Mouse (Mus musculus) macrophage (primary cell): ENCODE measurements around the gene Oscar. TPM values are rescaled to one million over a fixed set of nuclear protein-coding genes. Genes with fewer than 3 reads are reported as not detected.
"Not testable (repeated sequence)": the region's sequence is repeated elsewhere in the genome, so short reads cannot be mapped to it uniquely, and the experiment has no call there.

ENCODE experiments used
- H3K27ac ChIP-seq: fragments of 350-480 bp; formaldehyde crosslinking; 2 replicates; pipeline ENCODE4 v1.9.0; 2021
- H3K36me3 ChIP-seq: fragments of 350-480 bp; formaldehyde crosslinking; 2 replicates; pipeline ENCODE4 v1.9.0; 2021; ENCODE audit errors: inconsistent target
- H3K4me3 ChIP-seq: fragments of 350-480 bp; formaldehyde crosslinking; 2 replicates; pipeline ENCODE4 v1.9.0; 2021; ENCODE audit errors: inconsistent target
- H3K79me2 ChIP-seq: fragments of 350-480 bp; formaldehyde crosslinking; 2 replicates; pipeline ENCODE4 v1.9.0; 2021; ENCODE audit errors: inconsistent target
- WGBS: methylation state at CpG from one replicate; pipeline ENCODE4 v1.1.7; 2026; ENCODE audit warnings: inconsistent platforms; ENCODE audit not compliant: missing documents; 5-methylcytosine and 5-hydroxymethylcytosine counted together
- polyA plus RNA-seq: library from polyadenylated mRNA; stranded (reverse); fragments of 250-400 nt; gene quantifications from 3 replicates; pipeline ENCODE4 v1.2.4, GENCODE M21; 2018; ENCODE audit warnings: inconsistent platforms

Oscar gene
- polyA plus RNA-seq, 1 experiment from 2014 or later = not detected

GRCm38 (mm10) chr7:3594686-3595085 lies 21.3 kb downstream of the Oscar start:
- H3K4me3 ChIP-seq = no peak overlapping the region
- WGBS = 16% methylated on average over 5 of the region's 5 CpGs
- H3K36me3 ChIP-seq = no peaks in the 10 kb centered on the region
- no peaks in the 10 kb centered on the region for H3K79me2 ChIP-seq
- no peak overlapping the region for H3K27ac ChIP-seq

DNA sequence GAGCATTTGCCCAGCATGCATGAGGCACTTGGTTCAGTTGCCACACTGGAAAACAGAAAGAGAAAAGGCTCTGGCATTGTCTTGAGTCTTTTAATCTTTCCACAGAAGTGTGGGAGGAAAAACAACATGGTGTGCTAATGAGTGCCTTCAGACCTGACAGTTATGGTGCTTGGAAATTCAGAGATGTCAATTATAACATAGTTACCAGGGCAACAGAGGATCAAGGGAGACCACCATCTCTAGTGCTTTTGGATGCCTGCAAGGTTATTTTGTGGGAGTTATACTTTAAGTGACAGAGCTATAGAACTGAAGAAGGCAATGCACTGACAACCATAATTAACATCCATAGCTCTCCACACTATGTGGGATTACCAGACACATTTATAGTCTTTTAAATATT lies 22.1 kb downstream of the Oscar start:
- Histone ChIP-seq H3K27ac (no peak overlapping the region), H3K36me3 (no peaks in the 10 kb centered on the region), H3K79me2 (no peaks in the 10 kb centered on the region), H3K4me3 (no peak overlapping the region)

DNA sequence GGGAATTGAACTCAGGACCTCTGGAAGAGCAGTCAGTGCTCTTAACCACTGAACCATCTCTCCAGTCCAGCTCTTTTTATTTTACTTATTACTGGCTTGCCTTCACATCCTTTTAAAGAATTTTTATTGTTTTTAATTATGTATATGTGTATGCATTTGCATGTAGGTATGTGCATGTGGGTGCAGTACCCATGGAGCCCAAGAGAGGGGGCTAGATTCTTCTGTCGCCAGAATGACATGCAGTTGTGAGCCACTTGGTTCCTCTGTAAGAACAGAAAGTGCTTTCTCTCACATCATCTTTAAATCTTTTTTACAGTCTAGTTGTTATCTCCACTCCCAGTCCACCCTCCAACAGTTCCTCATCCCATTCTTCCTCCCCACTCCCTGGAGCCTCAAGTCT lies 24.4 kb downstream of the Oscar start:
- no peak overlapping the region for H3K27ac ChIP-seq
- no peak overlapping the region for H3K4me3 ChIP-seq
- no CpG with 5 or more reads among the region's 1 CpGs for WGBS
- H3K36me3 ChIP-seq = no peaks in the 10 kb centered on the region
- no peaks in the 10 kb centered on the region for H3K79me2 ChIP-seq

DNA sequence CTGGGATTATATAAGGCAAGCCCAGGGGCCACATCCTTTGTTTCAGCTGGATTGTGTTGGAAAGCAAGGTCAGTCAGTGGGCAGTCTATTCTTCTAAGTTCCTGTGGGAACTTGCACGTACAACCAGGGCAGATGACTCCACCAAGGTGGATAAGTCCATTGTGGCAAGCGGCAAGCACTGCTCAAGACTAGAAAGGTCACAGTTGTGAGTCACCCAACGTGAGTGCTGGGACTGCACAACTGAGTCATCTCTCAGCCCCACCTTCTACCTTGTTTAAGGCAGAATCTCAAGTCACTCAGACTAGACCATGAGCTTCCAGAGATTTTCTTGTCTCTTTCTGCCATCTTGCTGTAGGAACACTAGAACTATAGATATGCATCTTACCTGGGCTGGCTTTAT lies 25.4 kb downstream of the Oscar start:
- Histone ChIP-seq H3K36me3 (no peaks in the 10 kb centered on the region), H3K79me2 (no peaks in the 10 kb centered on the region), H3K27ac (no peak overlapping the region), H3K4me3 (no peak overlapping the region)
- WGBS = 74% methylated on average over 3 of the region's 3 CpGs

GRCm38 (mm10) chr7:3587292-3587691 lies 28.7 kb downstream of the Oscar start:
- Histone ChIP-seq H3K27ac (no peak overlapping the region), H3K36me3 (no peaks in the 10 kb centered on the region), H3K79me2 (no peaks in the 10 kb centered on the region), H3K4me3 (no peak overlapping the region)
- WGBS = 86% methylated on average over 1 of the region's 1 CpGs

GRCm38 (mm10) chr7:3586255-3586654 lies 29.7 kb downstream of the Oscar start:
- Histone ChIP-seq H3K4me3 (no peak overlapping the region), H3K79me2 (no peaks in the 10 kb centered on the region), H3K27ac (no peak overlapping the region), H3K36me3 (no peaks in the 10 kb centered on the region)
- WGBS = 33% methylated on average over 5 of the region's 5 CpGs

- H3K4me3 ChIP-seq = no peak overlapping the region
- no peak overlapping the region for H3K27ac ChIP-seq
- no peaks in the 10 kb centered on the region for H3K79me2 ChIP-seq
- H3K36me3 ChIP-seq = no peaks in the 10 kb centered on the region
- WGBS = 28% methylated on average over 6 of the region's 6 CpGs
Observed at GRCm38 (mm10) chr7:3585763-3586162, 30.2 kb downstream of the Oscar start.

GRCm38 (mm10) chr7:3580029-3580428 lies 35.9 kb downstream of the Oscar start:
- Histone ChIP-seq H3K36me3 (no peaks in the 10 kb centered on the region), H3K4me3 (no peak overlapping the region), H3K27ac (no peak overlapping the region), H3K79me2 (no peaks in the 10 kb centered on the region)
- WGBS = 40% methylated on average over 2 of the region's 2 CpGs

DNA sequence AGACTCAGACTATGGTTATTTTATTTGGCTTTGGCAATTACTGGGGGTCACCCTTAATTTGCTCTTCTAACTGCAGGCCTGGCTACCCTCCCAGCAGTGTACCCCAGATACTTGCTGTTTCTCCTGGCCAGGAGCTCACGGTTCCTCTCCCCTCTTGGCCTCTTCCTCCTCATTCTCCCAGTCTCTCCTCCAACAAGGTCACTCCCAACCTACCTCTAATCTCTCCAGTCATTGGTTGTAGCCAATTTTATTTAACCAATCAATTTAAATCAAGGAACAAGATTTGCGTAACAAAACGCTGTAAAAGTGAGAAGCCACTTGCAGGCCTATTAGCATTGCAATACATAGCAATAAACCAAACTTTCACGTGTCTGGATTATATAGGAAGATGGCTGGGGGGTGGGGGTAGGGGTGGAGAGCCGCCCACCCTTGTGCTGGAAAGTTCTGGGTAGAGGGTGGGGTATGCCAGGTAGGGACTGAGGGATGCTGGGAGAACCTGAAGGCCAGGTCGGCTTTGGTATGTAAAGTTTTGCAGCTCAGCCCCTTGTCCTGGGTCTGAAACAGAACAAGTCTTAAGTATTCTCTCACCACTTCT lies 36.9 kb downstream of the Oscar start:
- 69% methylated on average over 6 of the region's 6 CpGs for WGBS
- Histone ChIP-seq H3K79me2 (no peaks in the 10 kb centered on the region), H3K27ac (no peak overlapping the region), H3K36me3 (no peaks in the 10 kb centered on the region), H3K4me3 (no peak overlapping the region)

DNA sequence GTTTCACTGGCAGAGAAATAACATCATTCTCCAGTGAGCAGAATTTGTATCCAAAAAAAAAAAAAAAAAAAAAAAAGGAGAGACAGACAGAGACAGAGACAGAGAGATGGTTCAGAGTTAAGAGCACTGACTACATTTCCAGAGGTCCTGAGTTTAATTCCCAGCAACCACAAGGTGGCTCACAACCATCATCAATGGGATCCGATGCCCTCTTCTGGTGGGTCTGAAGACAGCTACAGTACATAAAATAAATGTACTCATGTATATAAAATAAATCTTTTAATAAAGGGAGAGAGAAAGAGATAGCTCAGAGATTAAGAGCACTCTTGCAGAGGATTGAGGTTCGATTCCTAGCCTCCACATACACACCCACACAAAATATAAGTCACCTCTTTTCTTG lies 37.8 kb downstream of the Oscar start:
- Histone ChIP-seq H3K4me3 (no peak overlapping the region), H3K36me3 (no peaks in the 10 kb centered on the region), H3K79me2 (no peaks in the 10 kb centered on the region), H3K27ac (no peak overlapping the region)
- 100% methylated on average over 2 of the region's 2 CpGs for WGBS

- Histone ChIP-seq H3K79me2 (no peaks in the 10 kb centered on the region), H3K36me3 (no peaks in the 10 kb centered on the region), H3K4me3 (no peak overlapping the region), H3K27ac (no peak overlapping the region)
- WGBS = 82% methylated on average over 4 of the region's 5 CpGs
Observed at GRCm38 (mm10) chr7:3576354-3577124, 39.4 kb downstream of the Oscar start.

DNA sequence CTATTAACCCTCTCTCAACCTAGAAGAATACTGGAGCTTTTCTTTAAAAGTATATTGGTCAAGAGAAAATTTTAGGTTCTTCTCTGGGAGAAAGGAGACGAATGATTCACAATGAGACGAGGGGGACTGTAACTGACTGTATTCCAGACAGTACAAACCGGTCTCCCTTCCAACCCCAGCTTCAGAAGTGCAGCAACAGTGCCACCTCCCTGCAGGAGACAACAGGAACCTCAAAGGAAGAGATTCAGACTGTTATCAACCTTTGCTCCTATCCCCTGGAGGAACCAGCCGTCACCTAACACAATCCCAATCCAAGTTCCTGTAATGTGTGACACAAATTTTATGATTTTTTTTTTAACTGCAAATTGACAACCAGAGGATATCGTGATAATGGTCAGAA lies 41.7 kb downstream of the Oscar start:
- Histone ChIP-seq H3K4me3 (no peak overlapping the region), H3K36me3 (no peaks in the 10 kb centered on the region), H3K27ac (no peak overlapping the region), H3K79me2 (no peaks in the 10 kb centered on the region)
- WGBS = 54% methylated on average over 5 of the region's 5 CpGs

DNA sequence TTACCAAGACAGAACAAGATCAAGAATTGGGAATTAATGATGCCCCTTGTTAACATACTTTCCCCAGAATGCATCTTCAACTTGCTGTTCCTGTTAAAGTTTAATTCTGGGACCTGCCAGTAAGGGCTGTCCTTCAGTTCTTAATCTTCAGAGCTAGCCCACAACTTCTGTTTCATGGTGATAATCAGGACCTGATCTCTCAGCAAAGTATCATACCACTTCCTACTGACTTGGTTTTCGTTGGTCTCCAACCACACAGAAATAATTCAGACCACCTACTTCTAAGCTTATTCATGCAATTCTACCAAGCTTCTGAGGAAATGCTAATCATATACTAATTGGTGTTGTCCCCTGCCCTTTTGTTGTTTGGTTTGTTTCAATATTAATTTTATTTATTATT lies 44.1 kb downstream of the Oscar start:
- WGBS = 8% methylated on average over 1 of the region's 1 CpGs
- H3K4me3 ChIP-seq = no peak overlapping the region
- H3K27ac ChIP-seq = no peak overlapping the region
- H3K79me2 ChIP-seq = no peaks in the 10 kb centered on the region
- no peaks in the 10 kb centered on the region for H3K36me3 ChIP-seq

DNA sequence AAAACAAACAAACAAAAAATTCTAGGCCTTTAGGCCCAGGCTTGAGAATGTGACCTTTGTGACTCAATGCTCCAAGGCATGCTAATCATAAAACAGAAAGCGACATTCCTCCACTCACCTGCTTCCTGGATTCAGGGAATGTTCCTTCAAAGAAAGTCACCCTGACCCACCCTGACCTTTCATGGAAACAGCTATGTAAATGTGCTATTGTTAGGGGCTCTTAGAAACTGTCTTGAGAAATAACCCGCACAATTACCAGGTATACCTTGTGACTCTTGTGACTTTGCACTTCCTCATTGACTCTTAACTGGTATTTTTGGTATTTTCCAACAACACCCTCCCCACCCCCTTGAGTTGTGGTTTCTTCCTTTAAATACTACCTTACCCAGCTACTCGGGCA lies 45.4 kb downstream of the Oscar start:
- H3K36me3 ChIP-seq, H3K79me2 ChIP-seq, H3K27ac ChIP-seq, H3K4me3 ChIP-seq: not testable (repeated sequence)
- 67% methylated on average over 3 of the region's 3 CpGs for WGBS

GRCm38 (mm10) chr7:3569725-3570124 lies 46.2 kb downstream of the Oscar start:
- WGBS = 70% methylated on average over 5 of the region's 6 CpGs
- Histone ChIP-seq H3K79me2 (no peaks in the 10 kb centered on the region), H3K4me3 (no peak overlapping the region), H3K27ac (no peak overlapping the region), H3K36me3 (no peaks in the 10 kb centered on the region)

DNA sequence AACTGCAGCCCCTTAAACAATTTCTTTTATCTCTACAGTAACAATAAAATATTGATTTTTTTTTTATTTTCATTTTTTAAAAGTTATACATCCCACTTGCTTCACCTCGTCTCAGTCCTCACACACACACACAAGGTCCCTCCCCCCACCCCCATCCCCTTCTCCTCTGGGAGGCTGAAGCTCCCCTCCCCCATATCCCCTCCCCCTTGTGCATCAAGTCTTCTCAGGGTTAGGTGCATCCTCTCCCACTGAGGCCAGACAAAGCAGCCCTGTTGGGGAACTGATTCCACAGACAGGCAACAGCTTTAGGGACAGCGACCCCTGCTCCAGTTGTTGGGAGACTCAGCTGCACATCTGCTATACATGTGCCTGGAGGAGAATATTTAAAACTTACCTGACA lies 48.6 kb downstream of the Oscar start:
- no peak overlapping the region for H3K4me3 ChIP-seq
- 35% methylated on average over 2 of the region's 2 CpGs for WGBS
- no peaks in the 10 kb centered on the region for H3K36me3 ChIP-seq
- H3K79me2 ChIP-seq = no peaks in the 10 kb centered on the region
- H3K27ac ChIP-seq = no peak overlapping the region
